Mouse (Mus musculus): Measurements from ENCODE around the gene Aco1. TPM values are rescaled to one million over a fixed set of nuclear protein-coding genes. Genes with fewer than 3 reads are reported as not detected.

Aco1 gene
- polyA plus RNA-seq, 1 experiment from 2014 or later: 46.2 TPM

Other genes starting within 250 kb of the Aco1 start
- 2.0 and 3.7 TPM in 2 replicates for gene Ddx58, start 96.7 kb downstream of the Aco1 start, polyA plus RNA-seq (2016; fragmentation: Nextera tagmentation; extraction: Ambion mirVana)
- 15.6 and 21.5 TPM in 2 replicates for gene Smim27, start 126.5 kb downstream of the Aco1 start, polyA plus RNA-seq (2016; fragmentation: Nextera tagmentation; extraction: Ambion mirVana)
- 46.7 and 54.3 TPM in 2 replicates for gene Topors, start 126.8 kb downstream of the Aco1 start, polyA plus RNA-seq (2016; fragmentation: Nextera tagmentation; extraction: Ambion mirVana)
- 321 and 322 TPM in 2 replicates for gene Ndufb6, start 136.3 kb downstream of the Aco1 start, polyA plus RNA-seq (2016; fragmentation: Nextera tagmentation; extraction: Ambion mirVana)